Comparison of ENCODE assay signal across 8 mouse cellular contexts in the genomic region with DNA sequence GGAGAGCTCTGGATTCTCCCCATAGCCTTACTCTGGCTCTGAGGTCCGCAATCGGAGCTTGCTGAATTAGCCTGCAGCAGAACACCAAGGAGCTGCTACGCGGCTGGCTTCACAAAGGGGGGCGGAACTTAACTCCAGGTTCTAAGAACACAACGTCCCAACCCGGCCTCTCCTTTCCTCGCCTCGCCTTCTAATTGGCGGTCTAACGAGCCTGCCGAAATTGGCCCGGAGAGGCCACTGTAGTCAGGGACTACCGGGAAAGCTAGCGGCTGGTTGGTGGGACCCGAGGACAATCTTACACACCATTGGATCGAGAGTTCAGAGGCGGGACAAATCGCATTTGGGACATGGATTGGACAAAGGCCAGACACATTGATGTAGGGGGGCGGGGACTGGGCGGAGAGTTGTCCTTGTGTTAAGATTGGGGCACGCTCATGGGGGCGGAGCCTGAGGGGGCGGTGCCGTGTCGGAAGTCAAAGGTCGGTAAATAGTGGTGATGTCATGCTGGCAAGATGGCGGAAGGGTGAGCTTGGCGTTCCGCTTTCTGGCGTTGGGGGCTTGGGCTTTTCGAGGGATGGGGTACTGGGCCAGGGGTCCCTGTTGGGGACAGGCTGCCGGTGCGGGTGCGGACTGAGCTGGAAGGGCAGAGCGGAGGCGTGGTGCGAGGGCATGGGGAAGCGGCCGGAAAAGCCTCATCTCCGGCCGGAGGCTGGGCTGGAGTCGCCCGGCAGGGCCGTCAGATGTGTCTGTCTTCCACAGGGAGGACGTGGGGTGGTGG. TPM values are rescaled to one million over a fixed set of nuclear protein-coding genes. Genes with fewer than 3 reads are reported as not detected.
DNase-seq lines count a peak whose midpoint lies in the region; ATAC-seq lines count a peak whose summit lies in the region.

A gene (plus strand): TSS at position 399 of the 778 bp plus-strand sequence.

- H3K9me3 ChIP-seq in heart, embryonic 13.5 days = no peaks in the 10 kb centered on the region
- H3K9me3 ChIP-seq in liver, embryonic 12.5 days (replicated peaks) = no peaks in the 10 kb centered on the region
- H3K9me3 ChIP-seq in stomach, embryonic 15.5 days = no peaks in the 10 kb centered on the region

- DNase-seq in CD4-positive, CD25-positive, alpha-beta regulatory T cell, adult 2 months (ENCODE audit: low read depth, low spot score) = peak; percentile 100
- peak; percentile 99 for DNase-seq in fat pad, adult 2 months (ENCODE audit: extremely low read depth, low read depth, low spot score)
- peak; percentile 100 for DNase-seq in kidney, postnatal 10 days
- peak; percentile 100 for DNase-seq in natural killer cell, adult 2 months (ENCODE audit: low spot score in 2 of 2)

- ATAC-seq in heart, embryonic 13.5 days (ENCODE audit: extremely low read depth, insufficient number of reproducible peaks, low FRiP score, low TSS enrichment) = peak; percentile 99
- peak; percentile 94 for ATAC-seq in liver, embryonic 12.5 days
- peak; percentile 99 for ATAC-seq in stomach, embryonic 15.5 days (ENCODE audit: insufficient read depth, low FRiP score, low read depth)

- peaks cover 5% of the 10 kb centered on the region for H3K4me1 ChIP-seq in brown adipose tissue, adult 24 weeks (ENCODE audit: control insufficient read depth, insufficient read depth, insufficient read length, low read length)
- peaks cover 19% of the 10 kb centered on the region for H3K4me1 ChIP-seq in heart, embryonic 13.5 days
- peaks cover 40% of the 10 kb centered on the region for H3K4me1 ChIP-seq in liver, embryonic 12.5 days
- peaks cover 4% of the 10 kb centered on the region; the same call in 1 of the 2 replicates for H3K4me1 ChIP-seq in stomach, embryonic 15.5 days

- WGBS in heart, embryonic 13.5 days = 1% methylated on average over 46 of the region's 46 CpGs
- WGBS in liver, embryonic 12.5 days (ENCODE audit: insufficient replicate concordance) = under 1% methylated on average over 46 of the region's 46 CpGs
- WGBS in stomach, embryonic 15.5 days = under 1% methylated on average over 46 of the region's 46 CpGs

- peaks cover 33% of the 10 kb centered on the region for H3K36me3 ChIP-seq in heart, embryonic 13.5 days
- H3K36me3 ChIP-seq in liver, embryonic 12.5 days = peaks cover 22% of the 10 kb centered on the region
- H3K36me3 ChIP-seq in stomach, embryonic 15.5 days = peaks cover 15% of the 10 kb centered on the region

- peak within 1 kb of the TSS; percentile 87 for H3K27ac ChIP-seq in brown adipose tissue, adult 24 weeks (replicated peaks; ENCODE audit: low read depth, low read length)
- H3K27ac ChIP-seq in heart, embryonic 13.5 days (replicated peaks) = peak within 1 kb of the TSS; percentile 92
- peak within 1 kb of the TSS; percentile 96 for H3K27ac ChIP-seq in liver, embryonic 12.5 days
- H3K27ac ChIP-seq in stomach, embryonic 15.5 days = peak within 1 kb of the TSS; percentile 91

- H3K4me2 ChIP-seq in heart, embryonic 13.5 days = peak within 1 kb of the TSS; percentile 83
- peak within 1 kb of the TSS; percentile 82 for H3K4me2 ChIP-seq in liver, embryonic 12.5 days
- peak within 1 kb of the TSS; percentile 82 for H3K4me2 ChIP-seq in stomach, embryonic 15.5 days

- H3K9ac ChIP-seq in heart, embryonic 13.5 days = peak within 1 kb of the TSS; percentile 87
- peak within 1 kb of the TSS; percentile 94 for H3K9ac ChIP-seq in liver, embryonic 12.5 days
- peak within 1 kb of the TSS; percentile 72 for H3K9ac ChIP-seq in stomach, embryonic 15.5 days

- no peaks in the 10 kb centered on the region for H3K27me3 ChIP-seq in heart, embryonic 13.5 days (replicated peaks)
- H3K27me3 ChIP-seq in liver, embryonic 12.5 days (replicated peaks) = no peaks in the 10 kb centered on the region
- H3K27me3 ChIP-seq in stomach, embryonic 15.5 days (replicated peaks) = no peaks in the 10 kb centered on the region

- peak within 1 kb of the TSS; percentile 79 for H3K4me3 ChIP-seq in brown adipose tissue, adult 24 weeks (ENCODE audit: insufficient read depth, low read depth, low read length)
- peak within 1 kb of the TSS; percentile 81 for H3K4me3 ChIP-seq in heart, embryonic 13.5 days
- H3K4me3 ChIP-seq in liver, embryonic 12.5 days = peak within 1 kb of the TSS; percentile 83
- peak within 1 kb of the TSS; percentile 91 for H3K4me3 ChIP-seq in stomach, embryonic 15.5 days (replicated peaks)

RNA-seq across cellular contexts. Expression of the gene that starts here (rescaled TPM):
- 24.8 and 35.7 TPM in 2 replicates for polyA plus RNA-seq in brown adipose tissue, adult 24 weeks (2012; ENCODE audit: insufficient read depth, insufficient read length, missing spikeins)
- polyA plus RNA-seq in heart, embryonic 13.5 days (2015; fragmentation: Nextera tagmentation; extraction: Ambion mirVana) = 25.4 and 26.9 TPM in 2 replicates
- 36.7 and 37.4 TPM in 2 replicates for polyA plus RNA-seq in liver, embryonic 12.5 days (2016; fragmentation: Nextera tagmentation; extraction: Ambion mirVana)
- polyA plus RNA-seq in stomach, embryonic 15.5 days (2015; fragmentation: Nextera tagmentation; extraction: Ambion mirVana) = 24.4 and 27.0 TPM in 2 replicates

Comparison
In these comparisons a context has a peak if more than half of its experiments do, and no peak if none do; other contexts are left out.
1. Peak in every context shown above with its lines: DNase-seq, ATAC-seq, H3K4me3 ChIP-seq and H3K27ac ChIP-seq.